Mouse (Mus musculus): ENCODE results near the gene Rbms2. TPM values are rescaled to one million over a fixed set of nuclear protein-coding genes. Genes with fewer than 3 reads are reported as not detected.

The Rbms2 gene
- polyA plus RNA-seq, 1 experiment from 2014 or later = 11.7 TPM

- WGBS = 24% methylated on average over 13 of the region's 13 CpGs
- H3K4me1 ChIP-seq (replicated peaks; ENCODE audit: control insufficient read depth, insufficient read depth, low read length) = peaks cover 11% of the 10 kb centered on the region; the same call in 1 of the 2 replicates
- no peaks in the 10 kb centered on the region for H3K27me3 ChIP-seq (replicated peaks; ENCODE audit: control insufficient read depth, insufficient read depth, low read length)
- peak overlapping the region; percentile 75 for H3K9ac ChIP-seq (ENCODE audit: low read depth, low read length)
- H3K4me3 ChIP-seq (ENCODE audit: low read depth, low read length) = peak overlapping the region; percentile 88
- H3K27ac ChIP-seq (ENCODE audit: low read depth, low read length) = peak overlapping the region; percentile 94
- peaks cover 14% of the 10 kb centered on the region for H3K36me3 ChIP-seq (ENCODE audit: control insufficient read depth, insufficient read depth)
- H3K4me2 ChIP-seq (replicated peaks; ENCODE audit: low read depth) = peak overlapping the region; percentile 89
- no peaks in the 10 kb centered on the region for H3K9me3 ChIP-seq (ENCODE audit: control insufficient read depth)
- TF ChIP-seq CTCF (IDR thresholded peaks at IDR 0.05; ENCODE audit: low read depth) = no peak
- ATAC-seq = no peak
Observed at GRCm38 (mm10) chr10:128093496-128094294, 86.4 kb downstream of the Rbms2 start.

DNA sequence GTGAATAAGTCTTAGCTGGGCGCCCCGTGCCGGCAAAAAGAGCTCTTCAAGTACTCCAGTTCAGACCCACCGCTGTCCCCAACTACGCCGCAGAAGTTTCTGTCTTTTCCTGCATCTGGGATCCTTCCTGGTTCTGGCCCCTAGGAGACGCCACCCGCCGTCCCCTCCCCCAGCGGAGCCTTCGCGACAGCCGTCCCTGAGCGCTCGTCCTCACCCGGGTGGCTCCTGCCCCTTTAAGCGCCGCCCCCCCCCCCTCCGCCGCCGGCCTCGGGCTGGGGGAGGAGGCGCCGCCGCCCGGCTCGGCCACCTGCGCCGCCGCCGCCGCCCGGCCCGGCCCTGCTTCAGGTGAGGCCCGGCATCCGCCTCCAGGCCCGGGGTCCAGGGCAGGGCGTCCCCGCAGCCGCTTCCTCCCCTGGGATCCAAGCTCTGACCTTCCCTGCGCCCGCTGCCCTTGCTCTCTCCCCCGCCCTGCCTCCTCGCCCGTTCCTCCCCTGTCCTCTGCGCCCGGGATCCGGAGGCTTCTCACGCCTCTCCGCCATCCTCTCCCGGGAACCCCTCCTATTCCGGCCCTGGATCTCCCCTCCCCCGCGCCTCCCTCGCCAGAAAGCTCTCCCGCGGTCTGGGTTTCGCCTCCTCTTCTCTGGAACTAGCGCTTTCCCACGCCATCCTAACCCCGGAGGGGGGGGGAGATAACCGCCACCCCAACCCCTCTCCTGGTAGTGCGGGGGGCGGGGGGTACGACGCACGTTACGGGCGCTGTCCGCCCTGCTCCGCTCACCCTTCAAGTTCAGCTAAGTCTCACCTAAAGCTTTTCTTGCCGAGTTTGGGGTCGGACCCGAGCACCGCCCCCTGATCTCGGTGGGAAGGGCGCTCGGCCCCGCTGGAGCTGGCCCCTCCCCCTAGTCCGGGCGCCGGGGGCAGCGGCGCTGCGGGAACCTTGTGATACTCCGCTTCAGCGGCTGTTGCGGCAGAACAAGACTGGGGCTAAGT lies 87.3 kb downstream of the Rbms2 start:
- Histone ChIP-seq H3K27me3 (replicated peaks; ENCODE audit: control insufficient read depth, insufficient read depth, low read length) (no peaks in the 10 kb centered on the region), H3K4me1 (replicated peaks; ENCODE audit: control insufficient read depth, insufficient read depth, low read length) (peaks cover 5% of the 10 kb centered on the region; the same call in 1 of the 2 replicates), H3K4me3 (ENCODE audit: low read depth, low read length) (peak overlapping the region; percentile 88), H3K9ac (ENCODE audit: low read depth, low read length) (peak overlapping the region; percentile 75), H3K9me3 (ENCODE audit: control insufficient read depth) (no peaks in the 10 kb centered on the region), H3K36me3 (ENCODE audit: control insufficient read depth, insufficient read depth) (peaks cover 23% of the 10 kb centered on the region), H3K4me2 (replicated peaks; ENCODE audit: low read depth) (peak overlapping the region; percentile 89), H3K27ac (ENCODE audit: low read depth, low read length) (peak overlapping the region; percentile 94)
- ATAC-seq = peak; percentile 64
- peak; percentile 73 for TF ChIP-seq CTCF (IDR thresholded peaks at IDR 0.05; ENCODE audit: low read depth)
- WGBS = under 1% methylated on average over 64 of the region's 88 CpGs

- Histone ChIP-seq H3K4me2 (replicated peaks; ENCODE audit: low read depth) (peak within 1 kb of the TSS; percentile 89), H3K9me3 (ENCODE audit: control insufficient read depth) (no peaks in the 10 kb centered on the region), H3K27ac (ENCODE audit: low read depth, low read length) (peak within 1 kb of the TSS; percentile 94), H3K4me1 (replicated peaks; ENCODE audit: control insufficient read depth, insufficient read depth, low read length) (peaks cover 5% of the 10 kb centered on the region; the same call in 1 of the 2 replicates), H3K9ac (ENCODE audit: low read depth, low read length) (peak within 1 kb of the TSS; percentile 75), H3K27me3 (replicated peaks; ENCODE audit: control insufficient read depth, insufficient read depth, low read length) (no peaks in the 10 kb centered on the region), H3K4me3 (ENCODE audit: low read depth, low read length) (peak within 1 kb of the TSS; percentile 88), H3K36me3 (ENCODE audit: control insufficient read depth, insufficient read depth) (peaks cover 29% of the 10 kb centered on the region)
- ATAC-seq = peak; percentile 61
- WGBS = under 1% methylated on average over 20 of the region's 20 CpGs
- no peak for TF ChIP-seq CTCF (IDR thresholded peaks at IDR 0.05; ENCODE audit: low read depth)
Observed at GRCm38 (mm10) chr10:128091564-128092505, 88.3 kb downstream of the Rbms2 start, which contains the start of gene Baz2a. Baz2a (plus strand) TSS chr10:128091577.

DNA sequence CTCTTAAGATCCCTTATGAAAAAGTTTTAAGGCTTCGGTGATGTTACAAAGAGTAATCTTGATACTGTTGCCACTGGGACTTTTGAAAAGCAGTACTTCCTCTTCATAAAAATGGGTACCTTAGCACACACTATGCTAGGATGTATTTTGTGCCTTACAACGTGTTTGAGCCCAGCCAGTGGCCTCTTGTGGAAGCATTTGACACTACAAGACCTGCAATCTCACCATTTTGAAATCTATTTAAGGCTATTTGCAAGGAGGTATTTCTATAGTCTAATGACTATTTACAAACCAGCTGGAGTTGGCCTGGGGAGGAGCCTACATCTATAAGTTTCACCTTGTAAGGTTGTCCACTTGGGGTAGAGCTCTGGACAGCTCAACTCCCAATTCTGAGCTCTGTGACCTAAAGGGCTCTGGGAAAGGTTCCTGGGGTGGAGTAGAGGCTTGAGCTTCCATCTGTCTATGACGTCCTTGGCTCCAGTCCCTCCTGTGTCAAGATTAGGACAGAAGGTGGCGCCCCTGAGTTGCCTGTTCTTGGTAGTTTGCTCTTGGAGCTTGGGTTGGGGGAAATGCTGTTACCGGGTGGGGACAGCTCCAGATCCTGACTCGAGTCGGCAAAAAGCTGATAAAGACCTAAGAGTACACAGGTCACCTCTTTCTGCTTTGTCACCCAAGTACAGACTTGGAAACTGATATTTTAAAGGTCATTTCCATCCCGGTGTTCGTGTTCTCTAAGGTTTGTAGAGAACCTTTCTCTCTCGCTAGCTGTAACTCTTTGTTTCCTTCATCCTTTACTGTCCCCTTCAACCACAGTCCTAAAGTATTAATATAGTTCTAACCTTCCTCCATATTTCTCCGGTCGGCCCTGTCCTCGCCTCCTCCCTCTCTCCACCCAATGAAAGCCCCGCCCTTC lies 89.2 kb downstream of the Rbms2 start:
- H3K27me3 ChIP-seq (replicated peaks; ENCODE audit: control insufficient read depth, insufficient read depth, low read length) = no peaks in the 10 kb centered on the region
- H3K27ac ChIP-seq (ENCODE audit: low read depth, low read length) = peak overlapping the region; percentile 94
- H3K4me3 ChIP-seq (ENCODE audit: low read depth, low read length) = peak overlapping the region; percentile 88
- H3K9ac ChIP-seq (ENCODE audit: low read depth, low read length) = peak overlapping the region; percentile 75; the same call in 1 of the 2 replicates
- peaks cover 36% of the 10 kb centered on the region for H3K36me3 ChIP-seq (ENCODE audit: control insufficient read depth, insufficient read depth)
- 4% methylated on average over 14 of the region's 14 CpGs for WGBS
- H3K4me2 ChIP-seq (replicated peaks; ENCODE audit: low read depth) = peak overlapping the region; percentile 89
- TF ChIP-seq CTCF (IDR thresholded peaks at IDR 0.05; ENCODE audit: low read depth) = peak; percentile 88
- no peaks in the 10 kb centered on the region for H3K9me3 ChIP-seq (ENCODE audit: control insufficient read depth)
- peaks cover 5% of the 10 kb centered on the region; the same call in 1 of the 2 replicates for H3K4me1 ChIP-seq (replicated peaks; ENCODE audit: control insufficient read depth, insufficient read depth, low read length)
- ATAC-seq = peak; percentile 47

DNA sequence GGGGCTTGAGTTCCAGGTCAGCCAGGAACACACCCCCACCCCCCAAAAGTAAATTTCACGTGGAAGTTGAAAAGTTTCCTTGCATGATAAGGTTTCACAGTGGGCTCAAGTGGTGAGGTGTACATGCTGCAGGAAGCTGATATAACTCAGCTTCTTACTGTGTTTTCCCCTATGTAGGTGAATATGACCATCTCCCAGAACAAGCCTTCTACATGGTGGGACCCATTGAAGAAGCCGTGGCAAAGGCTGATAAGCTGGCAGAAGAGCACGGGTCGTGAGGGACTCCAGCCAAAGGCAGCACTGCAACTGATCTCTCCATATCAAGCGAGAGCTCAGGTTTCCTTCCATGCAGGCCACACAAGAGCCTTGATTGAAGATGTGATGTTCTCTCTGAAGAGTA lies 90.3 kb downstream of the Rbms2 start:
- 56% methylated on average over 5 of the region's 5 CpGs for WGBS
- ATAC-seq = no peak
- Histone ChIP-seq H3K36me3 (ENCODE audit: control insufficient read depth, insufficient read depth) (peaks cover 46% of the 10 kb centered on the region), H3K27me3 (replicated peaks; ENCODE audit: control insufficient read depth, insufficient read depth, low read length) (no peaks in the 10 kb centered on the region), H3K4me1 (replicated peaks; ENCODE audit: control insufficient read depth, insufficient read depth, low read length) (peaks cover 5% of the 10 kb centered on the region; the same call in 1 of the 2 replicates), H3K4me3 (ENCODE audit: low read depth, low read length) (no peak overlapping the region), H3K4me2 (replicated peaks; ENCODE audit: low read depth) (no peak overlapping the region), H3K27ac (ENCODE audit: low read depth, low read length) (no peak overlapping the region), H3K9ac (ENCODE audit: low read depth, low read length) (no peak overlapping the region), H3K9me3 (ENCODE audit: control insufficient read depth) (no peaks in the 10 kb centered on the region)
- no peak for TF ChIP-seq CTCF (IDR thresholded peaks at IDR 0.05; ENCODE audit: low read depth)
